Mouse (Mus musculus) heart, postnatal 0 days (tissue): ENCODE data around the gene Sprn. TPM values are rescaled to one million over a fixed set of nuclear protein-coding genes. Genes with fewer than 3 reads are reported as not detected.
A peak's percentile ranks its signal among the peaks of the same experiment; 100 is the strongest.

Experiments used
- ATAC-seq: fragments of 200-750 bp; cut with Nextera tagmentation; 2 replicates; pipeline ENCODE4 v1.8.0; 2017; ENCODE audit warnings: low read depth, moderate number of reproducible peaks, moderate library complexity; ENCODE audit not compliant: insufficient read depth
- DNase-seq: peaks from one replicate; pipeline ENCODE4 v3.0.0-alpha.2; 2016; ENCODE audit warnings: low spot score
- H3K27ac ChIP-seq: fragments of 300-500 bp; sonication (generic); 2 replicates; pipeline ENCODE4 v1.5.1; 2014; ENCODE audit warnings: low read depth, mild to moderate bottlenecking
- H3K27me3 ChIP-seq: fragments of 300-500 bp; sonication (generic); 2 replicates; pipeline ENCODE4 v1.6.1; 2014; ENCODE audit warnings: low read length, mixed read lengths; ENCODE audit not compliant: control insufficient read depth, insufficient read depth
- H3K36me3 ChIP-seq: fragments of 300-500 bp; sonication (generic); replicated peaks from 2 replicates; pipeline ENCODE4 v1.6.1; 2014; ENCODE audit warnings: low read length, mixed read lengths; ENCODE audit not compliant: control insufficient read depth, insufficient read depth
- H3K4me1 ChIP-seq: fragments of 300-500 bp; sonication (generic); 2 replicates; pipeline ENCODE4 v1.6.1; 2014; ENCODE audit warnings: antibody characterized with exemption; ENCODE audit not compliant: control insufficient read depth, insufficient read depth
- H3K4me2 ChIP-seq: fragments of 300-500 bp; sonication (generic); 2 replicates; pipeline ENCODE4 v1.6.1; 2014; ENCODE audit warnings: low read depth, mild to moderate bottlenecking, low read length, moderate library complexity
- H3K4me3 ChIP-seq: fragments of 300-500 bp; sonication (generic); 2 replicates; pipeline ENCODE4 v1.5.1; 2014; ENCODE audit warnings: low read depth, low read length
- H3K9ac ChIP-seq: fragments of 300-500 bp; sonication (generic); replicated peaks from 2 replicates; pipeline ENCODE4 v1.6.1; 2014; ENCODE audit warnings: low read depth, low read length, mixed read lengths
- H3K9me3 ChIP-seq: fragments of 300-500 bp; sonication (generic); replicated peaks from 2 replicates; pipeline ENCODE4 v1.6.1; 2016; ENCODE audit warnings: low read length; ENCODE audit not compliant: control insufficient read depth
- CTCF ChIP-seq: IDR thresholded peaks from 2 replicates; pipeline ENCODE4 v1.5.1; 2016; ENCODE audit warnings: antibody characterized with exemption, control low read depth, low read depth
- EP300 ChIP-seq: IDR thresholded peaks from 2 replicates; pipeline ENCODE4 v1.6.1; 2016; ENCODE audit warnings: antibody characterized with exemption, low read depth
- WGBS: fragments of 180-500 bp; shearing (Covaris S2); extraction: QIAGEN DNeasy Blood & Tissue Kit; methylation state at CpG from one replicate; pipeline ENCODE4 v1.1.7; 2014; 5-methylcytosine and 5-hydroxymethylcytosine counted together
- polyA plus RNA-seq: library from polyadenylated mRNA; unstranded; fragments of >200 nt; fragmentation: Nextera tagmentation; extraction: Ambion mirVana; gene quantifications from 2 replicates; pipeline ENCODE4 v1.2.1, GENCODE M21; 2015
- total RNA-seq: library from RNA; depleted of rRNA; stranded (reverse); fragments of >200 nt; gene quantifications from 2 replicates; pipeline ENCODE4 v1.2.3, GENCODE M21; 2014; ENCODE audit warnings: low replicate concordance

Sprn gene
- total and polyA plus RNA-seq, 2 experiments from 2014 or later, result 0.16 to 0.61 TPM

DNA sequence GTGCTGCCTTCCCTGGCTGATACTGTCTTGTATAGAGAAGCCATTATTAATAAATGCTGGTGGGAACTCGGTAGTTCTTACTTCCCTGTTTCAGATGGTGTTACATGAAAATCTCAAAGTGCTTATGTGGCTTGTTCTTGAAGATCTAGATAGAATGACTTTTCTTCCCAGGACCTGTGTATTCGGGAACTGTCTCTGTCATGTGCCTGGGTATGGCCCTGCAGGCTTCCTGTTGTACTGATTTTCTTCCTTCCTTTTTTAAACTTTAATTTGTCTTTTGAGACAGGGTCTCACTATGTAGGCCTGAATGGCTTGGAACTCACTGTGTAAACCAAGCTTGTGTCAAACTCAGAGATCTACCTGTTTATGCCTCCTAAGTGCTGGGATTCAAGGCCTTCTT is 26.8 kb downstream of the Sprn start:
- Histone ChIP-seq H3K27ac (no peak overlapping the region), H3K9me3 (no peaks in the 10 kb centered on the region), H3K4me2 (no peak overlapping the region), H3K4me3 (no peak overlapping the region), H3K4me1 (peaks cover 6% of the 10 kb centered on the region; the same call in 1 of the 2 replicates), H3K9ac (no peak overlapping the region), H3K27me3 (no peaks in the 10 kb centered on the region), H3K36me3 (peaks cover 11% of the 10 kb centered on the region)
- 80% methylated on average over 2 of the region's 2 CpGs for WGBS
- TF ChIP-seq EP300, result no peak
- no peak for TF ChIP-seq CTCF
- no peak for ATAC-seq
- no peak for DNase-seq

DNA sequence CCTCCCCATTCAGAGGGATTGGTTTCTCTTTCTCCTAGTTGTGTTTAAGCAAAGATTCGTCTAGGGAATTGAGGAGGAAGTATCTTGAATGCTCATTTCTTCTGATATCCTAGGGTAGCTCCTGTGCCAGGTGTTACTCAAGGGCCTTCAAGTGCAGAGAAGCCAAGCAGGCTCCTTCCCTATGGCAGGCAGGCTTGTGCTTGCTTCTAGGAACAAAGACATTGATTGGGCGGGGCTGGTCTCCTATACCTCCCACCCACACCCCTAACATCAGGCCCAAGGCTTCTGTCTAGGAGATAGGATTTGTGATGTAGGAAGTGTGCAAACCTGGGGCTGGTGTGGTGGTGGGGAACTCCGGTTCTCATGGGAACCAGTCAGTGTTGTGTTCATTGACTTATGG is 27.7 kb downstream of the Sprn start:
- Histone ChIP-seq H3K4me1 (peaks cover 6% of the 10 kb centered on the region; the same call in 1 of the 2 replicates), H3K27ac (no peak overlapping the region), H3K27me3 (no peaks in the 10 kb centered on the region), H3K4me2 (no peak overlapping the region), H3K4me3 (no peak overlapping the region), H3K9ac (no peak overlapping the region), H3K9me3 (no peaks in the 10 kb centered on the region), H3K36me3 (peaks cover 11% of the 10 kb centered on the region)
- TF ChIP-seq EP300, result no peak
- WGBS, result 94% methylated on average over 3 of the region's 3 CpGs
- DNase-seq, result no peak
- no peak for ATAC-seq

DNA sequence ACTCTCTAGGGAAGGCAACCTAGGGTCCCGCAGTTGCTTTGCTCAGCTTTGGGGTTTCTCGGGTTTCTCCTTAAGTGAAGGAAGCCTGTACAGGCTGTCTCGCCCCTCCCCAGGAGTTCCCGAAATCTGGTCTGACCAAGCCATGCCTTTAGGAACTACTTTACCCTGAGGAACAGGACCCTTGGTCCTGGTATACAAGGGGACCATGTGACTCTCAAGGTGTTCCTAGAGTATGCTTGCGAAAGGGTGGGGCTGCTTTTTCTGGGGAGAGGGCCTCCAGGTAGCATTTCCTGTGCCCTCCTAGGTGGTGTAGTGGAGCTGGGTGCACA is 28.7 kb downstream of the Sprn start:
- Histone ChIP-seq H3K4me3 (peak overlapping the region; percentile 72), H3K9ac (peak overlapping the region; percentile 68), H3K9me3 (no peaks in the 10 kb centered on the region), H3K4me1 (peaks cover 6% of the 10 kb centered on the region; the same call in 1 of the 2 replicates), H3K36me3 (peaks cover 11% of the 10 kb centered on the region), H3K4me2 (peak overlapping the region; percentile 86), H3K27me3 (no peaks in the 10 kb centered on the region), H3K27ac (no peak overlapping the region)
- WGBS, result 6% methylated on average over 5 of the region's 5 CpGs
- TF ChIP-seq CTCF, result no peak
- TF ChIP-seq EP300, result no peak
- no peak for DNase-seq
- no peak for ATAC-seq

DNA sequence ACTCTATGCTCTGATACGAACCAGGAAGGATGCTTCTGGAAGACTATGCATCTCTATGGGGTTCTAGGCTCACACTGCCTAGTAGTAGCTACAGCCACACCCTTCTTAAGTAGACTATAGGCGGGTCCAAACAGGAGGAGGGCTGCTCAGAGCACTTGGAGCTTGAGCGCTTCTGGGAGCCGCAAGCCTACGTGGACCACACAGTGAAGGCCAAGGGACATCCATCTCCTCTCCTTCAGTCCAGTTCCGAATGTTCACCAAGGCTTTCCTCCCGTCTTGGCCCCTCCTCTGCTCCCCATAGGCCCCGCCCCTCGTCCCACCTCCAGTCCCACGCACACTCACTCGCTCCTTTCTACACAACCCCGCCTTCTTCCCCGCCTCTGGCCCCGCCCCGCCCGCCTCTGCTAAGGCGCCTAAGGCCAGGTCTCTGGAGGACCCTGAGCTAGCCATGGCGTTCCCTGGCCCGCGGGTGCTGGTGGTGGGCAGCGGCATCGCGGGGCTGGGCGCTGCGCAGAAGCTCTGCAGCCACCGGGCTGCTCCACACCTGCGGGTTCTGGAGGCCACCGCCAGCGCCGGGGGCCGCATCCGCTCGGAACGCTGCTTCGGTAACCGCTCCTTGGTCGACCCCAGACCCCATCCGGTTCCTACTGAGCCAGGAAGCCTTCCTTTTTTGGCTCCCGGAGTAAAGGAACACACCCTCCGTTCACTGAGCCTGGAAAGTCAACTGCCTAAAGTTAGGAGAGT is 29.2 kb downstream of the Sprn start:
- WGBS, result 2% methylated on average over 40 of the region's 40 CpGs
- peak overlapping the region; percentile 72 for H3K4me3 ChIP-seq

DNA sequence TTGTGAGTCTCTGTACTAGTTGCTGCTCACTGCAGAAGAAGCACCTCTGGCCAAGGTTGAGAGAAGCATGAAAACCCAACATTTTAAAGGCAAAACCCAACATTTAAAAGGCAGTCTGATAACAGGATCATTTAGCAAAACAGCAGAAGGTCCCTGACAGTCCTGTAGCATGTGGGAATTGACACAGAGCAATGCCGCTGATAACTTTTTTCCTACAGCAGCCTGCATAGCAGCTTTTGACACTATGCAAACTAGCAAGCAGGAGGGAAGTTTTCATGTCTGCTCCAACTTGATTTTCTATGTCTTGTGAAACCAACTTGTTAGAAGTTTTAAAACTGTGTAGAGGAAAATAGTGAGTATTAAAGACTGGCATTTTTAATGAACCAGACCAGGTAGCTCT is 30.3 kb downstream of the Sprn start:
- ATAC-seq, result no peak
- H3K9ac ChIP-seq, result no peak overlapping the region
- WGBS, result 76% methylated on average over 1 of the region's 1 CpGs

More for the DNA sequence above, 29.2 kb downstream of the Sprn start:
- Histone ChIP-seq H3K9me3 (no peaks in the 10 kb centered on the region), H3K27me3 (no peaks in the 10 kb centered on the region), H3K36me3 (peaks cover 10% of the 10 kb centered on the region), H3K27ac (no peak overlapping the region; the same call in 1 of the 2 replicates), H3K4me2 (peak overlapping the region; percentile 86), H3K4me1 (peaks cover 6% of the 10 kb centered on the region; the same call in 1 of the 2 replicates), H3K9ac (peak overlapping the region; percentile 68)
- peak; percentile 97 for ATAC-seq
- peak; percentile 88 for DNase-seq
- no peak for TF ChIP-seq CTCF
- no peak for TF ChIP-seq EP300

DNA sequence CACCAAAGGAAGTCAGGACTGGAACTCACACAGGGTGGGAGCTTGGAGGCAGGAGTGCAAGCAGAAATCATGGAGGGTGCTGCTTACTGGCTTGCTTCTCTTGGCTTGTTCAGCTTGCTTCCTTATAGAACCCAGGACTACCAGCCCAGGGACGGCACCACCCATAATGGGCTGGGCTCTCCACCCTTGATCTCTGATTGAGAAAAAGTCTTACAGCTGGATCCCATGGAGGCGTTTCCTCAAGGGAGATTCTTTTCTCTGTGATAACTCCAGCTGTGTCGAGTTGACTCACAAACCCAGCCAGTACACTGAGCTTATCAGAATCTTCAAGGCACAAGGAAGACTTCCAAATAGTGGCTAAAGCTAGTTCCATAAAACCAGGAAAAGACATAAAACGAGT is 31.9 kb downstream of the Sprn start:
- H3K36me3 ChIP-seq, result no peaks in the 10 kb centered on the region
- no peaks in the 10 kb centered on the region for H3K9me3 ChIP-seq
- 20% methylated on average over 4 of the region's 4 CpGs for WGBS
- DNase-seq, result no peak
- H3K4me3 ChIP-seq, result no peak overlapping the region
- H3K27me3 ChIP-seq, result no peaks in the 10 kb centered on the region
- TF ChIP-seq CTCF (no peak), EP300 (no peak)
- peaks cover 6% of the 10 kb centered on the region; the same call in 1 of the 2 replicates for H3K4me1 ChIP-seq
- ATAC-seq, result no peak
- no peak overlapping the region for H3K27ac ChIP-seq
- no peak overlapping the region for H3K9ac ChIP-seq
- H3K4me2 ChIP-seq, result no peak overlapping the region

More for the DNA sequence above, 30.3 kb downstream of the Sprn start:
- Histone ChIP-seq H3K9me3 (no peaks in the 10 kb centered on the region), H3K4me2 (no peak overlapping the region), H3K4me1 (peaks cover 6% of the 10 kb centered on the region; the same call in 1 of the 2 replicates), H3K36me3 (no peaks in the 10 kb centered on the region), H3K4me3 (no peak overlapping the region), H3K27me3 (no peaks in the 10 kb centered on the region), H3K27ac (no peak overlapping the region)
- TF ChIP-seq CTCF (no peak), EP300 (no peak)
- DNase-seq, result no peak
